Mouse (Mus musculus): ENCODE data around the gene Ift122.
A peak's percentile ranks its signal among the peaks of the same experiment; 100 is the strongest.

The Ift122 gene

GRCm38 (mm10) chr6:115853091-115853813 is at the start of gene Ift122, which contains the start of gene Mbd4:
TSS of gene Ift122 (plus strand) at chr6:115853470.
TSS of gene Mbd4 (minus strand) at chr6:115853371.
- peak; percentile 100 for DNase-seq (ENCODE audit: low read depth)

- DNase-seq (ENCODE audit: low read depth): peak; percentile 71
These were observed 49.5 kb upstream of the Ift122 start for GRCm38 (mm10) chr6:115803541-115804382.

GRCm38 (mm10) chr6:115804432-115805192 is 48.7 kb upstream of the Ift122 start:
- DNase-seq (ENCODE audit: low read depth): no peak

GRCm38 (mm10) chr6:115807464-115808195 is 45.6 kb upstream of the Ift122 start:
- DNase-seq (ENCODE audit: low read depth): no peak

GRCm38 (mm10) chr6:115808196-115808487 is 45.1 kb upstream of the Ift122 start:
- no peak for DNase-seq (ENCODE audit: low read depth)

- peak; percentile 88 for DNase-seq (ENCODE audit: low read depth)
These were observed 44.6 kb upstream of the Ift122 start, which contains the start of gene Rpl32 for GRCm38 (mm10) chr6:115808488-115809231. TSS of gene Rpl32 (minus strand) at chr6:115808747.

GRCm38 (mm10) chr6:115811606-115812005 is 41.7 kb upstream of the Ift122 start:
- no peak for DNase-seq (ENCODE audit: low read depth)

GRCm38 (mm10) chr6:115814104-115814503 is 39.2 kb upstream of the Ift122 start:
- peak; percentile 78 for DNase-seq (ENCODE audit: low read depth)

- DNase-seq (ENCODE audit: low read depth): no peak
These were observed 38.2 kb upstream of the Ift122 start for GRCm38 (mm10) chr6:115815041-115815440.

GRCm38 (mm10) chr6:115818129-115818528 is 35.1 kb upstream of the Ift122 start:
- DNase-seq (ENCODE audit: low read depth): no peak

GRCm38 (mm10) chr6:115821216-115821993 is 31.9 kb upstream of the Ift122 start:
- DNase-seq (ENCODE audit: low read depth): no peak

- DNase-seq (ENCODE audit: low read depth): peak; percentile 74
These were observed 29.3 kb upstream of the Ift122 start for GRCm38 (mm10) chr6:115823850-115824464.

- DNase-seq (ENCODE audit: low read depth): no peak
These were observed 22.3 kb upstream of the Ift122 start for GRCm38 (mm10) chr6:115830779-115831601.

- DNase-seq (ENCODE audit: low read depth): no peak
These were observed 21.0 kb upstream of the Ift122 start for GRCm38 (mm10) chr6:115832152-115832850.

- no peak for DNase-seq (ENCODE audit: low read depth)
These were observed 19.4 kb upstream of the Ift122 start for GRCm38 (mm10) chr6:115833861-115834260.

- DNase-seq (ENCODE audit: low read depth): peak; percentile 56
These were observed 15.1 kb upstream of the Ift122 start, which contains the start of gene Efcab12 for GRCm38 (mm10) chr6:115838161-115838597. TSS of gene Efcab12 (minus strand) at chr6:115838412.

- DNase-seq (ENCODE audit: low read depth): no peak
These were observed 14.5 kb upstream of the Ift122 start for GRCm38 (mm10) chr6:115838745-115839144.

- no peak for DNase-seq (ENCODE audit: low read depth)
These were observed 8.3 kb upstream of the Ift122 start for GRCm38 (mm10) chr6:115845006-115845405.
